ENCODE assay signal across 9 mouse cellular contexts in genomic region chrX:103991702-103992101, GRCm38 (mm10). TPM values are rescaled to one million over a fixed set of nuclear protein-coding genes. Genes with fewer than 3 reads are reported as not detected.
DNase-seq lines count a peak whose midpoint lies in the region; ATAC-seq and TF ChIP-seq lines count a peak whose summit lies in the region.
"Had no signal": no experiment of that assay in that cellular context is flagged by ENCODE, and none has a peak within 500 bp of the region (broad histone marks: within the 10 kb centered on the region; RNA-seq: fewer than 3 reads in every experiment).

No protein-coding gene starts in this region.

- peaks cover 3% of the 10 kb centered on the region; the same call in 1 of the 2 replicates for H3K4me1 ChIP-seq in intestine, postnatal 0 days (replicated peaks; ENCODE audit: control insufficient read depth, insufficient read depth, low read length)
- H3K4me1 ChIP-seq in intestine, embryonic 16.5 days (ENCODE audit: control insufficient read depth, insufficient read depth, low read length): peaks cover 4% of the 10 kb centered on the region; the same call in 1 of the 2 replicates
- H3K4me1 ChIP-seq in ES-E14 (ENCODE audit: control insufficient read depth in 2 of 2, insufficient read depth in 2 of 2, low read length in 2 of 2, poor library complexity in 1 of 2): no peaks in the 10 kb centered on the region
- H3K4me1 ChIP-seq: liver, embryonic 15.5 days had no signal

- no peak for ATAC-seq in intestine, postnatal 0 days
- ATAC-seq in intestine, embryonic 16.5 days: no peak
- no peak for ATAC-seq in monocyte, adult 5-6 weeks (replicated peaks; ENCODE audit: insufficient number of reproducible peaks, low FRiP score, low TSS enrichment, poor library complexity, severe bottlenecking)

- H3K4me3 ChIP-seq in intestine, postnatal 0 days (ENCODE audit: low read depth, low read length): no peak overlapping the region
- H3K4me3 ChIP-seq in intestine, embryonic 16.5 days (ENCODE audit: low read length): no peak overlapping the region
- no peak overlapping the region for H3K4me3 ChIP-seq in ES-E14 (ENCODE audit: insufficient read depth in 1 of 2, low read depth in 1 of 2, low read length in 2 of 2, poor library complexity in 1 of 2, severe bottlenecking in 1 of 2)
- H3K4me3 ChIP-seq: liver, embryonic 15.5 days had no signal

- no peak for DNase-seq in ES-E14 (ENCODE audit: low read depth, low spot score)
- peak; percentile 42 for DNase-seq in embryo, embryonic 10.5 days (ENCODE audit: low spot score)
- peak; percentile 38 for DNase-seq in lung, postnatal 14 days
- DNase-seq in left cerebral cortex, adult 8-10 months (ENCODE audit: low spot score in 2 of 2): no peak
- no peak for DNase-seq in gastrocnemius, postnatal 4 days (ENCODE audit: low spot score in 2 of 2)

- no peak overlapping the region for H3K27ac ChIP-seq in intestine, postnatal 0 days (ENCODE audit: low read depth, low read length)
- H3K27ac ChIP-seq in intestine, embryonic 16.5 days (ENCODE audit: low read length): no peak overlapping the region
- H3K27ac ChIP-seq in ES-E14 (ENCODE audit: insufficient read depth, low read depth, low read length, poor library complexity, severe bottlenecking): no peak overlapping the region
- H3K27ac ChIP-seq: liver, embryonic 15.5 days had no signal

- no peaks in the 10 kb centered on the region for H3K27me3 ChIP-seq in intestine, postnatal 0 days (replicated peaks; ENCODE audit: control insufficient read depth, insufficient read depth, low read length)
- H3K27me3 ChIP-seq in intestine, embryonic 16.5 days (replicated peaks; ENCODE audit: control insufficient read depth, insufficient read depth, low read length): no peaks in the 10 kb centered on the region

- TF ChIP-seq CTCF in intestine, postnatal 0 days (IDR thresholded peaks at IDR 0.05; ENCODE audit: low read depth): peak; percentile 68

- no peaks in the 10 kb centered on the region for H3K9me3 ChIP-seq in intestine, postnatal 0 days (ENCODE audit: control insufficient read depth)
- no peaks in the 10 kb centered on the region for H3K9me3 ChIP-seq in intestine, embryonic 16.5 days (ENCODE audit: control insufficient read depth, low read length)
- H3K9me3 ChIP-seq in ES-E14 (ENCODE audit: control insufficient read depth, insufficient read depth, low read depth, low read length): no peaks in the 10 kb centered on the region
- H3K9me3 ChIP-seq: liver, embryonic 15.5 days had no signal

- H3K36me3 ChIP-seq in intestine, postnatal 0 days (ENCODE audit: control insufficient read depth, insufficient read depth): no peaks in the 10 kb centered on the region
- H3K36me3 ChIP-seq in intestine, embryonic 16.5 days (ENCODE audit: control insufficient read depth, insufficient read depth, low read length): no peaks in the 10 kb centered on the region
- no peaks in the 10 kb centered on the region for H3K36me3 ChIP-seq in ES-E14 (ENCODE audit: control insufficient read depth, insufficient read depth, low read length, poor library complexity, severe bottlenecking)
- H3K36me3 ChIP-seq: liver, embryonic 15.5 days had no signal

- in situ Hi-C loops in ES-E14 (cut with MboI; ENCODE audit: low sequenced_read_pairs in 2 of 2, unreplicated experiment in 2 of 2): no loop called here

- H3K4me2 ChIP-seq in intestine, postnatal 0 days (replicated peaks; ENCODE audit: low read depth): no peak overlapping the region
- no peak overlapping the region for H3K4me2 ChIP-seq in intestine, embryonic 16.5 days (ENCODE audit: low read depth, low read length)
- H3K4me2 ChIP-seq: liver, embryonic 15.5 days had no signal

- no peak overlapping the region for H3K9ac ChIP-seq in intestine, postnatal 0 days (ENCODE audit: low read depth, low read length)
- no peak overlapping the region for H3K9ac ChIP-seq in intestine, embryonic 16.5 days (ENCODE audit: low read depth, low read length)
- H3K9ac ChIP-seq in ES-E14 (ENCODE audit: insufficient read depth, low read depth, low read length, poor library complexity, severe bottlenecking): no peak overlapping the region
- H3K9ac ChIP-seq: liver, embryonic 15.5 days had no signal

- 35% methylated on average over 10 of the region's 10 CpGs for WGBS in intestine, postnatal 0 days
- 43% methylated on average over 10 of the region's 10 CpGs for WGBS in intestine, embryonic 16.5 days

TF ChIP-seq in ES-E14, 5 proteins besides CTCF, POLR2A, EP300 and RAD21:
- TF ChIP-seq ZNF384 (IDR thresholded peaks at IDR 0.05; ENCODE audit: low read depth, low read length): no peak
- peak; percentile 42; the same call in 1 of the 2 replicates for TF ChIP-seq ZC3H11A (IDR thresholded peaks at IDR 0.05; ENCODE audit: borderline replicate concordance, low read depth, low read length)

RNA-seq across cellular contexts. Expression of gene Rlim, which starts 10.6 kb away (rescaled TPM):
- 11.9 and 14.4 TPM in 2 replicates for polyA plus RNA-seq in intestine, postnatal 0 days (2015; fragmentation: Nextera tagmentation; extraction: Ambion mirVana)
- 23.5 and 25.5 TPM in 2 replicates for polyA plus RNA-seq in intestine, embryonic 16.5 days (2015; fragmentation: Nextera tagmentation; extraction: Ambion mirVana)
- total RNA-seq in ES-E14 (2012; rRNA removed): 50.8 and 69.9 TPM in 2 replicates
- 10 to 100 TPM; 46.4 to 54.6 (median 49.9) TPM for total RNA-seq in left cerebral cortex, adult 8-10 months (2022)
- 10 to 100 TPM; 40.7 to 45.1 TPM for total RNA-seq in gastrocnemius, postnatal 4 days (2021)
- 149 to 178 TPM (median 150 TPM) in 3 replicates for total RNA-seq in monocyte, adult 5-6 weeks (2017)

Comparison
In these comparisons a context has a peak if more than half of its experiments do, and no peak if none do; other contexts are left out.
1. DNase-seq: peak in embryo, embryonic 10.5 days (single experiment) and lung, postnatal 14 days (single experiment); none in ES-E14 (single experiment), left cerebral cortex, adult 8-10 months (0 of 2) and gastrocnemius, postnatal 4 days (0 of 2).